Mouse (Mus musculus) olfactory bulb, adult 2 months (tissue): ENCODE measurements around the gene Cks2.

Experiments used
- CTCF ChIP-seq: fragments of 200-500 bp; IDR thresholded peaks from 2 replicates; pipeline ENCODE4 v1.5.1; 2012; ENCODE audit warnings: low read depth, mild to moderate bottlenecking, low read length, moderate library complexity; ENCODE audit not compliant: insufficient read depth
- POLR2A ChIP-seq: fragments of 200-500 bp; IDR thresholded peaks from 2 replicates; pipeline ENCODE4 v1.6.1; 2012; ENCODE audit warnings: mild to moderate bottlenecking, low read depth, low read length, moderate library complexity; ENCODE audit not compliant: insufficient read depth

GRCm38 (mm10) chr13:51697455-51697854 lies 52.4 kb downstream of the Cks2 start:
- TF ChIP-seq CTCF (no peak), POLR2A (no peak)
